Mouse (Mus musculus): Measurements from ENCODE around the gene Inpp5a.

- TF ChIP-seq POLR2A (IDR thresholded peaks at IDR 0.05; ENCODE audit: control insufficient read depth, low read depth, low read length) (no peak), CTCF (IDR thresholded peaks at IDR 0.05; ENCODE audit: control insufficient read depth, insufficient read depth, insufficient replicate concordance, low read depth, low read length) (no peak)
Measured at GRCm38 (mm10) chr7:139412223-139412950, 23.5 kb downstream of the Inpp5a start.
